Mouse (Mus musculus): ENCODE measurements at regions not wholly inside any gene's neighbourhood (a gene's known extent, or its start where the extent isn't known, plus 50 kb on each side); places are given as distances from the start of the nearest gene placed in this dataset.

DNA sequence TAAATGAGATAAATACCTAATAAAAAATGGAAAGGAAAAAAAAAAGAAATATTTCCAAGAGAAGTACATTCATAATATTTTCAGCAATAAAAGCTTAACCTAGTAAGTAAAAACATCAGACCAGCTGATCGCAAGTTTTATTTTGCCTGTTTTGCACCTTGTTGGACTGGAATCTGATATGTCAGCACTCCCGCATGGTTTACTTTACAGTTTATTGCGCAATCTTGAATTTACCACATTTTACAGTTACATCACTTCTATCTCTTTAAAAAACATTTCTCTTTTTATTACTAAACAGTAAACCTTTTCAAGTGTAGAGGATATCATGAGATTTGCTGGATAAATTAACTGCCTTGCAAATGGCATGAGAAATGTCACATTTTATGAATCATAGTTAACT is 669.1 kb upstream of the Slitrk1 start:
- Histone ChIP-seq H3K4me2 (no peak overlapping the region), H3K4me3 (replicated peaks) (no peak overlapping the region), H3K27me3 (no peaks in the 10 kb centered on the region), H3K9me3 (no peaks in the 10 kb centered on the region), H3K9ac (no peak overlapping the region), H3K4me1 (no peaks in the 10 kb centered on the region), H3K27ac (no peak overlapping the region), H3K36me3 (replicated peaks) (no peaks in the 10 kb centered on the region)
- ATAC-seq (ENCODE audit: low FRiP score): no peak
- 96% methylated on average over 3 of the region's 3 CpGs for WGBS

GRCm38 (mm10) chr14:109579672-109580071 is 665.7 kb upstream of the Slitrk1 start:
- H3K9ac ChIP-seq: no peak overlapping the region
- 83% methylated on average over 4 of the region's 4 CpGs for WGBS

GRCm38 (mm10) chr14:109550603-109551002 is 636.6 kb upstream of the Slitrk1 start:
- Histone ChIP-seq H3K27me3 (no peaks in the 10 kb centered on the region), H3K4me2 (no peak overlapping the region), H3K9me3 (no peaks in the 10 kb centered on the region), H3K4me3 (replicated peaks) (no peak overlapping the region), H3K36me3 (replicated peaks) (no peaks in the 10 kb centered on the region), H3K9ac (no peak overlapping the region), H3K4me1 (no peaks in the 10 kb centered on the region), H3K27ac (no peak overlapping the region)
- 41% methylated on average over 5 of the region's 5 CpGs for whole genome bisulfite sequencing
- ATAC-seq (ENCODE audit: low FRiP score): 0 out of 2 replicates have a peak, but pooled peaks have one; percentile 22

More at GRCm38 (mm10) chr14:109579672-109580071, 665.7 kb upstream of the Slitrk1 start:
- no peak overlapping the region for H3K4me2 ChIP-seq
- no peaks in the 10 kb centered on the region for H3K36me3 ChIP-seq (replicated peaks)
- H3K4me3 ChIP-seq (replicated peaks): no peak overlapping the region
- H3K27ac ChIP-seq: no peak overlapping the region
- H3K4me1 ChIP-seq: no peaks in the 10 kb centered on the region
- ATAC-seq (ENCODE audit: low FRiP score): no peak
- no peaks in the 10 kb centered on the region for H3K9me3 ChIP-seq
- no peaks in the 10 kb centered on the region for H3K27me3 ChIP-seq

- ATAC-seq (ENCODE audit: low FRiP score): no peak
- WGBS: 89% methylated on average over 3 of the region's 3 CpGs
- Histone ChIP-seq H3K9ac (no peak overlapping the region), H3K36me3 (replicated peaks) (no peaks in the 10 kb centered on the region), H3K4me1 (no peaks in the 10 kb centered on the region), H3K4me3 (replicated peaks) (no peak overlapping the region), H3K9me3 (no peaks in the 10 kb centered on the region), H3K4me2 (no peak overlapping the region), H3K27ac (no peak overlapping the region), H3K27me3 (no peaks in the 10 kb centered on the region)
These were observed 601.0 kb upstream of the Slitrk1 start for GRCm38 (mm10) chr14:109514920-109515319.

All from forebrain, embryonic 12.5 days (tissue).